Mouse (Mus musculus) liver, postnatal 0 days (tissue): ENCODE data around the gene Ttc26.

Source experiments
- CTCF ChIP-seq: sonication (generic); IDR thresholded peaks from 2 replicates; pipeline ENCODE4 v1.5.1; 2016; ENCODE audit warnings: antibody characterized with exemption, low read depth
- EP300 ChIP-seq: IDR thresholded peaks from 2 replicates; pipeline ENCODE4 v1.6.1; 2016; ENCODE audit warnings: antibody characterized with exemption, low read depth, mild to moderate bottlenecking

DNA sequence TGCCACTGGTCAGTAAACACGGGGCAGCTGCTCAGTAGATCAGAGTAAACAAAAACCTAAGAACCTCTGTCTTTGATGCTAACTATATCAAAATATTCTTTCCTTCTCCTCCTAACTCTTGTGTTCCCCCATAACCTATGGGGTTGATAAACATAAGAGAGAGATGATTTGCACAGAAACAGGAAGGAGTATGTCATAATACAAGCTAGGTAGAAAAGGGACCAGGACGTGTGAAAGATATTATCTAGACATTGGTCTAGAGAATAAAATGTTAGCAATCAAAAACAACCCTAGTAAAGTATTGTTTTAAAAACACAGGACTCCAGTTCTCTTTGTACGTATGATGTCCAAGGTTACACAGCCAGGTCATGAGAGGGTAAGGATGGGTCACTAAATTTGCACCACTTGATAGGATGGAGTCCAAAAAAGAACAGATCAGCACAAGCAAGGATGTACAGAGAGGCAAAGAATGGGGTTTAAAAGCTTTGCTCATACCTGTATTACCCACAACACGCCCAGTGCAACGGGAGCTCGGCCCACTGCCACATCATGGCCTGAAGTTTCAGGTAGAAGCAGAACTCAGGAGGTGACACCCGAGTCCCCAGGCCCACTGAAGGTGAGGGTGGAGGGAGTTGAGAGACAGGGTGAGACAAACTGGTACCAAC is 37.1 kb upstream of the Ttc26 start:
- no peak for TF ChIP-seq CTCF
- TF ChIP-seq EP300 = no peak
